Mouse (Mus musculus) v-Abl transformed pro-B cells (cell line): ENCODE data around the gene Olfr282.

Source experiments
- in situ Hi-C, 2 experiments: fragments of 400-800 bp; cut with MboI; formaldehyde crosslinking; loops; one replicate each; pipeline ENCODE4 v1.15.1; 2025; ENCODE audit not compliant: unreplicated experiment in 2 of 2

The Olfr282 gene

DNA sequence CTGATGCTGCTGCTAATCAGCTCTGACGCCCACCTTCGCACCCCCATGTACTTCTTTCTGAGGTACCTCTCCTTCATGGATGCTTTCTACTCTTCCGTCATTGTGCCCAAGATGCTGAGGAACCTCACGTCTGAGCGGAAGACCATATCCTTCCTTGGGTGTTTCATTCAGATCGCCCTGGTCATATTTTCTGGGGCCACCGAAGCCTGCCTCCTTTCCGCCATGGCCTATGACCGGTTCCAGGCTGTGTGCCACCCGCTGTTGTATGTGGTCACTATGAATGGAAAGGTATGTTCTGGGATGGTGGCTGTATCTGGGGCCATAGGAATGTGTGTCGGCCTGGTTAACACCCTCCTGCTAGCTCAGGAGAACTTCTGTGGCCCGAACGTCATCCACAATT, 40.5 kb downstream of the Olfr282 start:
- in situ Hi-C loops: loop anchor here (10.0 to 25.0 kb wide), 2 partner anchors 287 to 809 kb away; no protein-coding TSS in a partner anchor

DNA sequence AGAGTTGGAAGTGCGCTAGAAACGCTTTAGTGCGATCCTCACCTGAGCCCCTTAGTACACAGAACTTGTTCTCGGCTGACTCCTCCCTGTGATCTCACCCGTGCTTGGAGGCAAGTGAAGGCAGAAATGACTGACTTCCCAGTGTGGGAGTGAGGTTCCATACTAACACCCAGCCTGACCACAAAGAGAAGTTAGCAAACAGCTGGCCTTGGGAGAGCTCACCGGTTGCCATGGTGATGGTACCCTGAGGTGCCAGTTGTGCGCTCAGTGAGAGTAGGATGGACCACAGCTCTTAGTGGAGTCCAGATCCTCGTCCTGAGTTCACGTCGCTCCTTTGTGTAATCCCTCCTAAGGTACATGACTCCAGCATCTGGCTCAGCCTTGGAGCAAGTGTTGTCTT, 43.9 kb downstream of the Olfr282 start:
- in situ Hi-C loops: loop anchor here (10.0 to 25.0 kb wide), 2 partner anchors 290 to 813 kb away; no protein-coding TSS in a partner anchor

DNA sequence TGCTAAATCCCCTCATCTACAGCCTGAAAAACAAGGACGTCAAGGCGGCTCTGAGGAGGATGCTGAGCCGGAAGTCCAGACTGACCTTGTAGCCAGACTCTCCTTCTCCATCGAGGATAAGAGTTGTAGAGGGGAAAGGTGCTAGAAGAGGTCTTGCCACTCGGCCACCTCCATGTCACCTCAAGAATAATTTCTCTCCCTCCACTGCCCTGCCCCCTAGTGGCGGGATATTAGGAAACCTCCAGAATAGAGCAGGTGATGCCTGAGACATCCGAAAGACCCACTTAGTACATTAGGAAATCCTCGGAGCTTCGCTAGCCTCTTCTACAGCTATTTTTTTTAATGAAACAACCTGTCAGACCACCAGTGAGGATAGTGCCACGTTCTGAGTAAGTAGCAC, 44.4 kb downstream of the Olfr282 start:
- in situ Hi-C loops: loop anchor here (10.0 kb wide), 1 partner anchor 291 kb away; no protein-coding TSS in a partner anchor

DNA sequence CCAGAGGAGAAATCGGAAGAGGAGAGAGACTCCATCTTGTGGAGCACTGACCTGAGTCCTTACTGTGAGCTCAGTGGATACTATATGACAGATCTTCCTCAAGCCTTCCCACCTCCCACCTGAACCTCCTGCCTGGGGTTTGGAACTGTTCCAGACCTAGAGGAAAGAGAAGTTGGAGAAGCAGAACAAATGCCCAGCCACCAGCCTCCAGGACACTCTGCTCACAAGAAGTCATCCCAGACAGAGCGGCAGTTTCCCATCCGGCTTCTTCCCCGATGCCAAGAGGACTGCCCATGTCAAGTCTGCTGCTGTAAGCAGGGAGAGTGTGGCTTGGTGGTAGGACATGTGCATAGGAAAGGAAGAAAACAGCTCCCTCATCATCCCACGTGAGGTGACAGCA, 45.3 kb downstream of the Olfr282 start:
- in situ Hi-C loops: loop anchor here (10.0 kb wide), 1 partner anchor 291 kb away; no protein-coding TSS in a partner anchor

DNA sequence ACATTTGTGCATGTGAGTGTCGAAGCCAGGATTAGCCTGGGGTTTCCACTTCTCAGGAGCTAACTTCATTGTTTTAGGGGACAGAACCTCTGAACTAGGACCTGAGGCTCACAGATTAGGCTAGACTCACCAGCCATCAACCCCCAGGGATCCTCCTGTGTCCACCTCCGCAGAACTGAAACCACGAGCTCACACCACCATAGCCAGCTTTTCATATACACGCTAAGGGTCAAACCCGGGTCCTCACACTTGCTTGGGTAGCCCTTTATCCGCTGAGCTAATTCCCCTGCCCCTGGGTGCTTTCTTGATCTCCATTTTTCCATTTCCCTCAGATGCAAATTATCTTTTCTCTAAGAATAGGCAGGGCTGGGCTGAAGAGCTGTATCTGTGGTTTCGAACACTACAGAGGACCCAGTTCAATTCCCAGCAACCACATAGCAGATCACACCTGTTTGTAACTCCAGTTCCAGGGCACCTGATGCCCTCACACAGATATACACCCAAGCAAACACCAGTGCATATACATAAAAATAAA, 48.6 kb downstream of the Olfr282 start:
- in situ Hi-C loops: loop anchor here (10.0 kb wide), 2 partner anchors 295 to 385 kb away; partner anchors contain the start of genes Pfkm (in 1 of the 2) and Senp1 (in 1 of the 2)

DNA sequence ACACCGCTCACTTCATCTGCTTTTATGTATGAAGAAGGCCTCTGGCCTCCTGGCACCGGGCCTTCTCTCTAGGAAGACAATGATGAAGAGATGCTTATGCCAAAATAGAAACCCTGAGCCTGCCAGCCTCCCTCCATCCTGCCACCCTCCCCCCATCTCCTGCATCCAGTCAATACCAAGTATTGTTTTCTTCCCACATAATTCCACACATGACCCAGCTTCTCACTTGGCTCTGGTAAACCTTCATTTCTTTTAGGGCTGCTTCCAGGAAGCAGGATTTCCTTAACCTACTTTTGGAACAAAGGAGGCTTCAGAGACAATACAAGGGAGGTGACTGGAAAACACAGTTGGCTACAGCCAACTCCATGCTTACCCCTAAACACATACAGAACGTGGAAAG, 51.7 kb downstream of the Olfr282 start, which contains the start of gene Lalba:
Gene Lalba (minus strand): TSS at position 21 of the 400 bp plus-strand sequence.
- in situ Hi-C loops: loop anchor here in 1 of 2 experiments (10.0 kb wide), 1 partner anchor 388 kb away; the partner anchor contains the start of genes Pfkm and Senp1

DNA sequence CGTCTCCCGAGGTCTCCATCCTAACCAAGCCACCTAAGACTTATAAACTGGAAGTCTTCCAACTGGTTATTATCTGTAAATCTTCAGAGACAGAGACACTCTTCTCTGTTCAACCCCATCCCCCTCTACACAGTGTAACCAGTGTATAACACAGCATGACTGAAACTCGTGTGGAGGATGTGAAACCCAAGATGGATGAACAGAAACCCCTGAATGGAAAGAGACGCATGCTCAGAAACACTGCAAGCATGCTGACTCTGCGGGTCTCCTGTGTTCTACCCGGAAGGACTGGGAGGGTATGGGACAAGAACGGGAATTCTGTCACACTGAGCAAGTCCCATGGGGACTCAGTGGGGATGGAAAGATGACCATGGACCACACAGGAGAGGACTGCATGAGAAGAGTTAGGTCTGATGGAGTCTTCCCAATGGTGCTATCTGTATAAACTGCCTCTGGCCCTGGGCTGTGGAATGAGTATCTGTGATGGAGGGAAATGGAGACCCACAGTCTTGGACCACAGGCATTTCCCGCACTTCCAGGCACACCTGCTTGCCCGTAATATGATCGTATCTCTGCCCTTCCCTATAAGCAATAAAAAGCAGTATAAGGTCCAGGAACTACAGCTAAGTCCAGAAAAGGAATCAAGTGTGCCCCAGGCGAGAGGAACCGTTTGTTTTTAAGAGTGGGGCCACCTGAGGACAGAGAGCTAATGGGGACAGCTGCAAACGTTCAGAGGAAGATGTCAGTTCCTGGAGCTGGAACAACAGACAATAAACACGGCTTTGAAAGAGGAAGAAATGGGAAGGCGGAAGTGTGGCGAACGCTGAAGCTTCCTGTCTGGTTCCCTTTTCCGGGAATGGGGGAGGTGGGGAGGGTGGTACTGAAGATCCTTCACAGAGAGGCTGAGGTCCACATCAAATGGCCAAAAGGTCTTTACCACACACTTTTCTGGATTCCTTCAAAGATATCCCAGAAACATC, 53.2 kb downstream of the Olfr282 start:
- in situ Hi-C loops: loop anchor here in 1 of 2 experiments (10.0 kb wide), 1 partner anchor 389 kb away; the partner anchor contains the start of genes Pfkm and Senp1

DNA sequence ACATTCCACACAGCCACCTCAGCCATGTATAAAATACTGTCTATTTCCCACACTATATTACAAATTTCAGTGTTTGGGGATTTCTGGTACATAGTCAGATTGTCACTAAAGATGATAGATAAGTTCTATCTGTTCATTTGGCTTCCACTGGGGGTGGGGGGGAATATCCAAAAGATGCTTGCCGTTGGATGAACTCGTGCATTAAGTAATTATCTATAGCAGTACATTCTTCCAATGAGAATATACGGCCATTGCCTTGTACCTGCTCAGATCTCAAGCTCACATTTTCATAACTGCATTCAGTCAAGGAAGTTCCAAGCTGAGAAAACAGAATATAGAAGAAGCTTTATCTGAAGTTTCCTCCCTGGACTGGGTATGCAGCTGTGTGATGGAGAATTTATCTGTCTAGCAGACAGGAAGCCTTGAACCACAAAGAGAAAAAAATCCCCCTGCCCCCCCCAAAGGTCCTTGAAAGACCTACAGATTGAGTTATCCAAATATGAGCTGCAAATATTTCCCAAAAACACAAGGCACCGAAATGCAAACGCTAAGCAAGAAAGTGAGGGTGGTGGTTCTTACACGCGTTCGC, 55.5 kb downstream of the Olfr282 start:
- in situ Hi-C loops: loop anchor here in 1 of 2 experiments (10.0 kb wide), 1 partner anchor 392 kb away; the partner anchor contains the start of genes Pfkm and Senp1
